Mouse (Mus musculus): Measurements from ENCODE around the gene Psors1c2. TPM values are rescaled to one million over a fixed set of nuclear protein-coding genes. Genes with fewer than 3 reads are reported as not detected.

The Psors1c2 gene
- polyA plus RNA-seq, 1 experiment: not detected

DNA sequence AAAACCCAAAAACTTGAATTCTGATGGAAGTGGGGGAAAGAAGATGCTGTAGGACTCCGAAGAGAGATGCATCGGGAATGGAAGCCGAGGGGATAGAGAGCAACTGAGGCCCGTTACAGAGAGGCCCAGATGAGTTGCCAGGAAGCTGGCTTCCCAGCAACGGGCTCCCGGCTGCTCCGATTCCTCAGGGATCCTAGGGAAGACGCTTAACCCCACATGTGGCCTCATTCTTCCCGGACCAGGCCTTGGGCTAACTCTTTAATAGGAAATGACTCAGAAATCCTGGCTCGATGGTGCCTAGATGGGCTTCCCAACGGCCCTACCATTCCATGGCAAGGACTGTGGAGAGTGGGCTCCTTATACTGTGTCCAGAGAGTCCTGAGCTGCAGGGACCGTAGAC is 15.5 kb upstream of the Psors1c2 start:
- DNase-seq (ENCODE audit: low read depth): no peak

DNA sequence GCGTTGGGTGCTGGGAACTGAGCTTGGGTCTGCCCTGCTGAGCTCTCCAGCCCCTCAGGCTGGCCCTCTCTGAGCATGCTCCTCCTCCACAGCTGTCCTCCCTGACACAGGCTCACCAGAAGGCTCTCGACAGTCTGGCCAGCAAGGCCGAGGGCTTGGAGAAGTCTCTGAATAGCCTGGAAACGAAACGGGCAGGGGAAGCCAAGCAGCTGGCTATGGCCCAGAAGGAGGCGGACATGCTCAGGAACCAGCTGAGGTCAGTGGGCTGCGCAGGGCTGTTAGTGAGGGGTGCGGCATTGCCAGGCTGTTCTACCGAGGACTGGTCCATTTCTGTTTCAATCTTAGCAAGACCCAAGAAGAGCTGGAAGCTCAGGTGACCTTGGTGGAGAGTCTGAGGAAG is 8.6 kb upstream of the Psors1c2 start:
- no peak for DNase-seq (ENCODE audit: low read depth)

DNA sequence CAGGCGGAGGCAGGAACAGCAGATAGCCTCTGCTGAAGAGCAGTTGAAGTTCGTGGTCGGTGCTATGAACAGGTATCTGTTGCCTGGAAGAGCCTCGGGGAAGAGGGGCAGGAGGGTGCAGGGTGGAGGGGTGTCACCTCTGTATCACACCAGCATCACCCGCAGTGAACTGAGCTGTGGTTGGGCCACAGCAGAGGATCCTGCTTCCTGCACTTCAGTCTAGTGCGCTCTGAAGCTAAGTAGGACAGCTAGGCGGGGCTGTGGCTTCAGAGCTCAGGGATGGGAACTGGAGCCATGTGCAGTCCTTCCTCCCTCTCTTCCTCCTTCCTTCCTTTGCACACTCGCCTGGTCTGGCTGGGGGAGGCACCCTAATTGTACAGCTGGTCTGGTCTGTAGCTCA is 6.4 kb upstream of the Psors1c2 start:
- no peak for DNase-seq (ENCODE audit: low read depth)

DNA sequence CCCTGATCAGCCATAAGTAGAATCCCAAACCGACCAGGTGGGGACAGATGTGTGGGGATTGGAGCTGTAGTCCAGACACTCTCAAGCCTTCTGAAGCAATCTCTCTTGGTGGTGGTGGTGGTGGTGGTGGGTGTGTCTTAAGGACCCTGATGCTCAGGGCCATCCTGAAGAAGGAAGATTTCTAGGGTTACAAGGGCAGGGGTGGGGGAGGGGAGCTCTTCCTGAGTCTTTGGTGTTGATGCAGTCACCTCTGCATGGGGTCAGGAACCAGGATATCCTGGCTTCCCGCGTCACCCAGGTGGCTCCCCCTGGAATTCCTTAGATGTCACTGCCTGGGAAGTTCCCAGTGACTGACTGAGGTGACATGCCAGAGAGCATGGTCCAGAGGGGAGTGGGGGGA is 641 bp upstream of the Psors1c2 start:
- no peak for DNase-seq (ENCODE audit: low read depth)

DNA sequence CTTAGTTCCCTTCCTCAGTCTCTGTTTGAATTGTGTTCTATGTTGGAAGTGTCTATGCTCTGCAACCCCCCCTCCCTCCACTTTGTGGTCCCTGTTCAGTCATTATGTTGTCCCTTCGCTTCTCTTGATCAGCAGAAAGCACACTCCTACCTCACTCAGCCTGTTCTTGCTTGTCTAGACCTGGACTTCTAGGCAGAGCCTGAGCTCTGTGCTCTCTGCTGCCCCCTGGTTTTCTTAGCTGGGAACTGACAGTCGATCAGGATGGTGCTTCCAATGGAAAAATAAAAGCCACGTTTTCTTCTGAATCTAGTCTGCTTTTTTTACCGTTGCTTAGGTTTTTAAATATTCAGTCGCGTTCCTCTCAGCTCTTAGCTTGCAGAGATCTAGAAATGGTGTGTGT is 1.3 kb downstream of the Psors1c2 start:
- no peak for DNase-seq (ENCODE audit: low read depth)

DNA sequence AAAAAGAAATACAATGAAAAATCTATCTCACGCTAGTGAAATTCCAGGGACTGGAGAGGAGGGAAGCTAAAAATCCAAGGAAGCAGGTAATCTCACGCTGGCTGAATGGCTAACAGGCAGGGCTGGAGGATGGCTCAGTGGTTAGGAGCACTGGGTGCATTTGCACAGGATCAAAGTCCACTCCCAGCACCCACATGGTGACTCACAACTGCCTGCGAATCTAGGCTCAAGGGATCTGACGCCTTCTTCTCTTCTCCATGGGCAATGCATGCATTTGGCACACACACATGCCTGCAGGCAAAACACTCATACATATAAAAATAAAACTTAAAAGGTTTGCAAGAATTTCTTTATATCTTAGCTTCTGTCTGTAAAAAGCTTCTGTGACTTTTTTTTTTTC is 4.4 kb downstream of the Psors1c2 start:
- DNase-seq (ENCODE audit: low read depth): no peak

DNA sequence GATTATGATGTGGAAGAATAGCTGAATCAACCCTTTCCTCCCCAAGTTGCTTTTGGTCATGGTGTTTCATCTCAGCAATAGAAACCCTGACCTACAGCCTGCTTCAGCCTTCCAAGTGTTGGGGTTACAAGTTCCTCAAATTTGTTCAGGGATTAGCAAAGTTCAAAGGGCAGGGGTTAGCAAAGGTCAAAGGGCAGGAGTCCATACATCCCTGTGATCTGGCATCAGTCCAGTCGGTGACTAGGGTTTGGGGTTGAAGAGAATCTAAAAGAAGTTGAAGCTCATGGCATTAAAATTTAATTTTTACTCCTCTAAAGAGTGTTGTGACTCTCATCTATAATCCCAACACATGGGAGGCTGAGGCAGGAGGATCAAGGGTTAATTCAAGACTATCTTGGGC is 5.5 kb downstream of the Psors1c2 start:
- DNase-seq (ENCODE audit: low read depth): no peak

DNA sequence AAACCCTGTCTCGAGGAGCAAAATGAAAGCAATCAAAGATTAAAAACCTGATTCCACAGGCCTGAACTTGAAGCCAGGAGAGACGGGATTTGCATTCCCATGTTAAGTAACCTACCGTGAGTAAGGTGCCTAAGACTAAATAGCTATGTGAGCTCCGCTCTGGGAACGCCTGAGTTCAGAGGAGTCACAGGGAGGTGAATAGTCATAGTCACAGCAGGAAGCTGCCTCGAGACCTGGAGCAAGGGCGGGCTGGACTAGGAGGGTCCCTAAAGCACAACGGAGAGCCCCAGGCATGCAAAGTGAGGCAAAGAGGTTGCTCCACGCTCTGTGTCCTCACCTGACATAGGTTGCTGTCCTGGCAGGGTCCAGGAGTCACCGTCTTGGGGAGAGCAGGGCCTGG is 6.5 kb downstream of the Psors1c2 start:
- no peak for DNase-seq (ENCODE audit: low read depth)

DNA sequence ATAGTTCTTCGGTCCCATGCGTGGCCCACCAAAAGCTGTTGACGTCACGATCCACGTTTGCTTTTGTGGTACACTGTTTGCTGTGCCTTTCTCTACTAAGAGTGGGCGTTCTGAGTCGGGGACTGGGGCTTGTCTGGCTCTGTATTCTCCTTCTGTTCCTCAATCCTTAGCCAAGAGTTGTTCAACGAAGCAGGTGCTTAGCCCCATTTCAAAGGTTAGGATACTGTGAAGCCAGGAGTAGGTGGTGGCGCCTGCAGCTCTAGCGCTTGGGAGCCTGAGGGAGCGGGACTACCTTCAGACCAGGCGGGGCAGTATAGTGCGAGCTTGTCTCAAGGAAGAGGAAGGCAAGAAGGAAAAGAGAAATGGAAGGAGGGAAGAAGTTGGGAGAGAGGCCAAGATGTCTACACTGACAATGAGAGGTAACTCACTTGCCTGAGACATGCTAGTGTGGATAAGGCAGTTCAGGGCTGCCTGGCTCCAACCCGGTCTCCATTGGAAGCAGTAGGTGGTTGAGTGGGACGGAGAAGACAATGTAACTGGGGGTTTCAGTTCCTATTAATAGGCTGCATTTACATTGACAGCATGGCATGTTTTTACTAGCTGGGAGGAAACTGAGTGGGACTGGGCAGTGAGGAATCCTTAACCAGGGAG is 9.9 kb downstream of the Psors1c2 start:
- no peak for DNase-seq (ENCODE audit: low read depth)

DNA sequence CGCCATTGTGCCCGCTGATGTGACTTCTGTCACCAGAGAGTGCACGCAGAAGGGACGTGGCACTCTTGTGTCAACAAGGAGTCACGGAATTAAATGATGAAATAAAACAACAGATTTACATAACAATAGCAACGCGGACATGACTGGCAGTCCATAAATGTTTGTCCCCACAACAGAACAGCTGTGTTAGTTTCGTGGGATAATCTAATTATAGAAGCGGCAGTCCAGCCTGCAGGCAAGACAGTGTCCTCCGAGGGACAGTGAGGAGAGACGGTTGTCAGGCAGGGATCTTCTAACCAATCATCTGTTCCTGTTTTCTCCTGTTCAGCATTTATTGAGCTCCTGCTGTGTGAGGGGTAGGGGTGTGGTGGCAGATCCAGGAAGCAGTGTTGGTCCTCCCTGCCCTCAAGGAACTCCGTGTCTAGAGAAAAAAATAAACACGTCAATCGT is 10.4 kb downstream of the Psors1c2 start:
- DNase-seq (ENCODE audit: low read depth): no peak

DNA sequence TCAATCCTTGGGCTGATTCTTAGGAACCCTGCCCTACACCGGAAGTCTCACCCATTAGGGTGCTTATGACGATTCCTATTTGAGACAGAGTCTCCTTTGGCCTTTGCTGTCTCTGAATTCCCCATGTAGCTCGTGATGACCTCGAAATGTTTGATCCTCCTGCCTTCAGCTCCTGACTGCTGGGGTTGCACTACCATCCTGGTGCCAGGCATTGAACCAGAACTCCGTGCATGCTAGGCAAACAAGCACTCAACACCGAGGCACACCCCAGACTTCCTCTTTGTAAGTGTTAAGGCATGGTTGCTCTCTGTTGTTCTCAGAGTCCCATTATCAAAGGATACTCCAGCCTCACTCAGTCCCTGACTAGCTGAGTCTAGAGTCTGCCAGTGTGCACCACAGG is 11.0 kb downstream of the Psors1c2 start:
- DNase-seq (ENCODE audit: low read depth): no peak

DNA sequence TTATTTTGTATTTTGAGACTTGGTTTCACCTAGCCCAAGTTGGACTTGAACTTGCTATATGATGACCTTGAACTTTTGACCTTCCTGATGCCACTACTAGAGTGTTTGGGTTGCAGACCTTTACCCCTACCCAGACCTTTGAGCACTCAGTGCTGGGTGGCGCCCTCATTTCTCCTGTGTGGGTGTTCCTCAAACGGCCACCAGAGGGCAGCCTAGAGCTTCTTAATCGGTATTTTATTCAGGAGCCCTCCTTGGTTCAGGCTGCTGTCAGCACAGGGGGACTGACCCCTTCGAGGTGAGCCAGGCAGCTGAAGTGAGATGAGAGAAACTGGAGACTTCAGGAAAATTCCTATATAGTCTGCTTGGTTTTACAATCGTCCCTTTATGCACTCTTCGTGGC is 11.7 kb downstream of the Psors1c2 start:
- no peak for DNase-seq (ENCODE audit: low read depth)

DNA sequence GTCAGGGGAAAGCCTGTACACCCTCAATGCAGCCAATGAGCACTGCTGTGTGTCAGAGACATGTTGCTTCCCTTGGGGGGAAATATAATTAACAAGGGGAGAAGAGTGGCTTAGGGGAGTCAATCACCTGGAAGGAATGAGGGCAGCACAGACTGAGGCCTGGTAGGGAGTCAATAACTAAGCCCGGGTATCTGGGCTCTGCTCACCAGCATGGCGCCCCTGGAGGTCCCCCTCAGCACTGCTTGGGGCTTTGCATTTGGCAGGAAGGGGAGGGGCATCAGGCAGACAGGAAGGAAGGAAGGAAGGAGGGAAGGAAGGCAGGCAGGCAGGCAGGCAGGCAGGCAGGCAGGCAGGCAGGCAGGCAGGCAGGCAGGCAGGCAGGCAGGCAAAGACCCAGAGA is 14.5 kb downstream of the Psors1c2 start:
- DNase-seq (ENCODE audit: low read depth): no peak

DNA sequence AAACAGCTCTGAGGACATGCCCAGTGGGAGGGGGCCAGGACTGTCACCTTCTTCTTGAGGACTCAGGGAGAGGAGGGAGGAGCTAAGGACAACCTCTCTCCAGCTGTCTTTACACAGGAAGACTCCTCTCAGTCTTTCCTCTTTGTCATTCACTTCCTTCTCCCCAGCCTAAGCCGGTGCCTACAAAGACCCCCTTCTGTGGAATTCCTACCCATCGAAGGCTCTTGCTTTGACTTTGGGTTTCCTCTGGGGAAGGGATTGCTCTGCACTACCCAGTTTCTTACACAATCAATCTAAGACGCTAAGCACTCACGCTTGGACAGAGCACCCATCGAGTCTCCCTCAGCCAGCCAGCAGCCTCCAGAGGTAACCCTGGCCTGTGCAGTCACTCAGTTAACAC is 15.6 kb downstream of the Psors1c2 start:
- DNase-seq (ENCODE audit: low read depth): no peak

DNA sequence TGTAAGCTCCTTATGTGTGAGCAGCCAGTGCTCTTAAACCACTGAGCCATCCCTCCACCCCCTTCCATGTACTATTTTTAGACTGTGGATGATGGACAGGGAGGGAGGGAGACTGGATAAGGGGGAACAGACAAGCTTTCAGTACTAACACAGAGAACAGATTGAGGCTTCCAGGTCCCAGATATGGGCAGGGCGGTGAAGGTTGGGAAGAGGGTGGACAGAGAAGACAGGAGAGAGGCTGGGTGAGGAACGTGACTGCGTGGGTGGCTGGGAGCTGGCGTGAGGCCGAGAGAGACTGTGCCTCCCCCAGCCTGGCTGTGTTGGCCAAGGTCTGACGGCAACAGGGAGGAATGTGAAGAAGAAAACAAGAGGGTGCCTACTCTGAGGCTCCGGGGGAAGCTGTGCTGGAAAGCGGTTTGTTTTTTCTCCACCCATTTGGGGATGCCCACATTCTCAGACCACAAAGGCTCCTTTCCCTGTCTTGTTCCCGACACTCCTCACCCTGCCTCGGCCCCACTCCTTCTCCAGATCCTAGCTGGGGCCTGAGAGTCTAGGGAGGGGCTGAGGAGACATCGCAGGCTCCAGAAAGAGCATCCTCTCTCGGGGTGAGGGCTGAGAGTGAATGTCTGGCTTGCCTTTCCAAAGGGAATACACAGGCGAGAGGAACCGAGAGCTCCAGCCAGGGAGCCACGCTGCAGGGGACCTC is 16.6 kb downstream of the Psors1c2 start:
- DNase-seq (ENCODE audit: low read depth): no peak

DNA sequence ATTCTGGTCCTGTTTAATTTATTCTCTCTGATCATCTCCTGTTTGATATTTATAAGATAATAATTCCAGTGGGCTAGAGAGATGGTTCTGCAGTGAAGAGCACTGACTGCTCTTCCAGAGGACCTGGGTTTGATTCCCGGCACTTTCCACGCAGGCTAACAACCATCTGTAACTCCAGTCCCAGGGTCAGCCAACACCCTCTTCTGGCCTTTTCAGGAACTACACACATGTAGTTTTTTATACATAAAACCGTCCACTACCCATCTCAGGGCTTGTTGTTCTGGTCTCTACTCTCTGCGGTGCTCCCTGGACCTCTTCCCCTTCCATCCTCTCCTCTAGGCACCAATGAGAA is 17.1 kb downstream of the Psors1c2 start:
- no peak for DNase-seq (ENCODE audit: low read depth)

DNA sequence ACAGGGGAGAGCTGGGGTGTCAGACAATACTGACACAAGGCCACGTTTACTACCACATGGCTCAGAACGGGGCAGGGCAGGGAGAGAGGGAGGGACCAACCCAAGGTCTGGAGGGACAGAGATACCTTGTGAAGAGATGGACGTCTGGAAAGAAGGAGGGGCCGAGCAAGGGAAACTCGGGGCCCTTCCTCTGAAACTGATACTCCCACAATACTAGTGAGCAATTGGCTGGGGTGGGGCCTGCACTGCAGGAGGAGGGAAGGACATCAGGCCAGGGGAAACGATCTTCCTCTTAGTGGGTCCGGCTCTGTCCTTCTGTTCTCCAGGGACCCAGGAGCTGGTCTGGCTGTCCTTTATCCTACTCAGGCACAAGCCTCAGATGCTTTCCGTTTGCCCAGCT is 17.9 kb downstream of the Psors1c2 start:
- DNase-seq (ENCODE audit: low read depth): no peak

DNA sequence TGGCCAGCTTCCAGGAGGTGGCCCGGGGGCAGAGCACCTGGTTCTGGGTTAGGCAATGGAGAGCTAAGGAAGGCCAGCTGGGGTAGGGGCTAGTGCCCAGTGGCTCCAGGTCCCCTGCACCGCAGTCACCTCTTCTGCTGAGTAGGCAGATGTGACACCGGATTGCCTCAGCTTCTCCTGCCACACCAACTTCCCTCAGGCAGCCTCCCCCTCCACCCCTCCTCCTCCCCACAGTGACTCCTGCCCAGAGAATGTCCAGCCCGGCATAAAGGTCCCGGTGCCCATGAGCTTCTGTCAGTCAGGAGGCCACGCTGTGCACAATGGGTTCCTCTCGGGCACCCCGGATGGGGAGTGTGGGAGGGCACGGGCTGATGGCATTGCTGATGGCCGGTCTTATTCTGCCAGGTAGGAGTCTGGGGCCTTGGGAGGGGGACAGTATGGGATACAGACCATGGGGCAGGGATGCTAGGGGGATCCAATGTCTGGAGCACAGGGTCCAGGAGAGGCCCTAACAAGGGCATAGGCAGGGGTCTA is 18.9 kb downstream of the Psors1c2 start, which contains the start of gene Cdsn:
Gene Cdsn, plus strand, starts transcription at position 248 of the 534 bp plus-strand sequence.
- DNase-seq (ENCODE audit: low read depth): no peak

DNA sequence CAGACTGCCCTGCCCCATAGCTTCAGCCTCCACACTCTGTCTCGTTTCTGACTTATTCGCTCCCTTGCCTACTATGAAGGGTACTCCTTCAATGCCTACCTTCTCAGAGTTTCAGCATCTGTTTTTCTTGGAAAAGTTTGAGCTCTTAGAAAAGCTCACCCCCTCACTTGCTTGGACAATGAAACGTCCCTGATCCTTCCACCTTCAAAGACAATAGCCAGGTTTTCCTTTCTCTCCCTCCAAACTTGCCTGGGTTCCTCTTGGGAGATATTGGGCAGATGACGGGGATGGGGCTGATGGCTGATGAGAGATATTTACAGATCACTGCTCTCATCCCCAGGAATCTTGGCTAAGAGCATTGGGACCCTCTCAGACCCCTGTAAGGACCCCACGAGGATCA is 21.3 kb downstream of the Psors1c2 start:
- DNase-seq (ENCODE audit: low read depth): no peak

DNA sequence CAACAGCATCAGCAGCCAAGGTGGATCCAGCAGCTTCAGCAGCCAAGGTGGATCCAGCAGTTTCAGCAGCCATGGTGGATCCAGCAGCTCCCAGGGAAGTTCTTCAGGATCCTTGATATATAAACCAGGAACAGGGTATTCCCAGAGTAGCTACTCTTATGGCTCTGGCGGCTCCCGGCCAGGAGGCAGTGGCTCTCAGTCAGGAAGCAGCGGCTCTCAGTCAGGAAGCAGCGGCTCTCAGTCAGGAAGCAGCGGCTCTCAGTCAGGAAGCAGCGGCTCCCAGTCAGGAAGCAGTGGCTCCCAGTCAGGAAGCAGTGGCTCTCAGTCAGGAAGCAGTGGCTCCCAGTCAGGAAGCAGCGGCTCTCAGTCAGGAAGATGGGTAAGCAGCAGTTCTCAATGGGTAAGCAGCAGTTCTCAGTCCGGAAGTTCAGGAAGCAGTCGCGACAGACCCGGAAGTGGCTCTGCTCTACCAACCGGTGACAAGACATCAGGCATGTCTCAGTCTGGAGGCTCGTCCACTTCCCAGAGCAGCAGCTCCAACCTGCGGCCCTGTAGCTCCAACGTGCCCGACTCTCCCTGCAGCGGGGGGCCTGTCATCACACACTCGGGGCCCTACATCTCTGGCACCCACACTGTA is 21.9 kb downstream of the Psors1c2 start:
- no peak for DNase-seq (ENCODE audit: low read depth)

DNA sequence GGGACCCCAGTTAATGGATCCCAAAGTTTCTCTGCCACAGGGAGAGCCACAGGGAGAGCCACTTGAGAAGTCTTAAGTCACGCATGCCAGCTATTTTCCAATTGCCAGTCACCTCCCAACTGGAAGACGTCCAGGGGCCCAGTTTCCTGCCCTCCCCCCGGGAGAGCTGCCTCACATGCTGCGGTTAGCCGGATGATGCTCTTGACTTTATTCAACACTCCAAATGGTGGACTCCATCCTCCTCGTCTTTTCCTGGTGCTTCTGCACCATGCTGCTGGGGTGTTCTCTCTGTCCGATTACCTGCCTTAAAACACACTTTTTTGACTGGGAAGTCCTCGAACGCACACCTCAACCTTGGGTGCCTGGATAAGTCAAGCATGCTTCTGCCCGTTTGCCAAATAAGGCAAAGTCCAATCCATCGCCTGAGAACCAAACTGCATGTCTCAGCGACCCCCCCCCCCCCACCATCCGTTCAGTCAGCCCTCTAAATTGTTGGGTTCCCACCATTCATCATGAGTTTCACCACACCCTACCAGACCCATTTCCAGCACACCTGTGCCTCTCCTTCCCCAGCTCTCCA is 23.3 kb downstream of the Psors1c2 start:
- no peak for DNase-seq (ENCODE audit: low read depth)

DNA sequence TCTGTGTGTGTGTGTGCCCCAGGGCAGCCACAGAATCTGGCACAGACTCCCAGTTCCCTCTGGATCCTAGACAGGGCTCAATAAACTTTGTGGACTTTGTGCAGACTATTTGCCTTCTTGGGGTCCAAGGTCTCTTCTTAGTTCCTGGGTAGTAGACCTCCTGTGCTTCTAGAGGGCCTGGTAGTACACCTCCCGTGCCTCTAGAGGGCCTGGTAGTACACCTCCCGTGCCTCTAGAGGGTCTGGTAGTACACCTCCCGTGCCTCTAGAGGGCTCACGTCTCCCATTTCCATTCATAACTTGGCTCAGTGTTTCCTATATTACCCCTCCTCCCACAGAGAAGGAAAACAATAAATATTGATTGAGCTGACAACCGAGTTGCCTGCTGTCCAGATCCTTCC is 23.8 kb downstream of the Psors1c2 start:
- no peak for DNase-seq (ENCODE audit: low read depth)

DNA sequence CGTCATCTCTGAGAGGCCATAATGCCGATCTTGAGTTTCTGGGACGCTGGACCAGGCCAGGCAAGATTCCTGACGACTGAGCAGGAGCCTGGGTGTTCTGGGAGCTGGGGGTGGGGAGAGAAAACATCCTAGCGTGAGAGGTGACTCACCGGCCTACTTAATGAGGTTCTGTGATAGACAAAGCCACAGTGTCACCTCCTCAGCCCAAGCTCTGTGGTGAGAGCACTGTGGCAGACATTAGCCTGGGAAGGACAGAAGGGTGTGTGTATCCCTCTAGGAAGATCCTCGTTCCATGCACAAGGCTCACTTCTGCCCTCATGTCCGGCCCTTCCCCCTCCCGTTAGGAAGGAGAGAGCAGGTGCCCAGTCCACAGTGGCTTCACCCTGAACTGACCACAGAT is 24.4 kb downstream of the Psors1c2 start:
- DNase-seq (ENCODE audit: low read depth): no peak
